Mouse (Mus musculus): Measurements from ENCODE around the gene Lpar5.

Lpar5 gene

GRCm38 (mm10) chr6:125131302-125132156 lies 63.8 kb downstream of the Lpar5 start, which contains the start of gene Nop2:
Gene Nop2, plus strand, starts transcription at chr6:125131909.
- peak; percentile 82 for DNase-seq

Measured in right cerebral cortex, postnatal 25 days (tissue).